In the genomic region with DNA sequence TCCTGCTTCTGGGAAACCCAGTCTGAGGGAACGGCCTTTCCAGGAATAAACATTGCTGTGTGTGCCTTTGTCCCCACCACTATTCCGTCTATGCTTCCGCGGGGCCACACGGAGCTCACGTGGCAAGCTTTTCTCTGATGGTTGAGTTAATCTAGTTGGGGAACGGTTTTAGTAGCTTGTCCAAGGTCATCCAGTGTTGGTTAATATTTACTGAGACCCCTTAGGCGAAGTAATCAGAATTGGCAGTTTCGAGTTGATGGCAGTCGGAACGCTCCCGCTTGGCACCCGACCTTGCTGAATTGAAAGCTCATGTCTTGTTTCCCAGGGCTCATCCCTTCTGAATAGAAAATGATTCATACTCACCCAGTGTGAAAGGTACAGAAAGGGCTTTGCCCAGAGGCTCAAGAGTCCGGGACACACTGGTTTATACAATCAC, we compare ENCODE assay signal across 24 mouse cellular contexts.
DNase-seq lines count a peak whose midpoint lies in the region; ATAC-seq and TF ChIP-seq lines count a peak whose summit lies in the region.
"Had no signal": no experiment of that assay in that cellular context is flagged by ENCODE, and none has a peak within 500 bp of the region (broad histone marks: within the 10 kb centered on the region; RNA-seq: fewer than 3 reads in every experiment).

No protein-coding gene starts in this region.

- no peak overlapping the region for H3K4me2 ChIP-seq in heart, embryonic 11.5 days
- no peak overlapping the region for H3K4me2 ChIP-seq in liver, postnatal 0 days (ENCODE audit: low read depth, low read length)
- no peak overlapping the region for H3K4me2 ChIP-seq in liver, embryonic 12.5 days
- H3K4me2 ChIP-seq: embryonic facial prominence, embryonic 15.5 days; heart, embryonic 12.5 days; hindbrain, embryonic 14.5 days; intestine, embryonic 15.5 days; limb, embryonic 13.5 days had no signal

- no peak overlapping the region for H3K9ac ChIP-seq in heart, embryonic 11.5 days (ENCODE audit: low read depth, low read length)
- no peak overlapping the region for H3K9ac ChIP-seq in liver, postnatal 0 days (replicated peaks)
- no peak overlapping the region for H3K9ac ChIP-seq in liver, embryonic 12.5 days
- H3K9ac ChIP-seq: embryonic facial prominence, embryonic 15.5 days; heart, embryonic 12.5 days; hindbrain, embryonic 14.5 days; intestine, embryonic 15.5 days; limb, embryonic 13.5 days had no signal

- H3K4me1 ChIP-seq in heart, embryonic 10.5 days, result peaks cover 6% of the 10 kb centered on the region; the same call in 1 of the 2 replicates
- H3K4me1 ChIP-seq in heart, embryonic 11.5 days (ENCODE audit: control insufficient read depth, insufficient read depth, low read length), result peaks cover 2% of the 10 kb centered on the region; the same call in 1 of the 2 replicates
- H3K4me1 ChIP-seq in liver, postnatal 0 days (ENCODE audit: insufficient read depth), result peaks cover 21% of the 10 kb centered on the region
- peaks cover 24% of the 10 kb centered on the region for H3K4me1 ChIP-seq in liver, embryonic 12.5 days
- H3K4me1 ChIP-seq: embryonic facial prominence, embryonic 15.5 days; intestine, embryonic 15.5 days had no signal

- no peaks in the 10 kb centered on the region for H3K27me3 ChIP-seq in heart, embryonic 10.5 days (ENCODE audit: insufficient read depth, poor library complexity, severe bottlenecking)
- no peaks in the 10 kb centered on the region for H3K27me3 ChIP-seq in heart, embryonic 11.5 days (ENCODE audit: control insufficient read depth, insufficient read depth, low read length)
- H3K27me3 ChIP-seq in liver, postnatal 0 days (ENCODE audit: insufficient read depth, low read length), result no peaks in the 10 kb centered on the region
- no peaks in the 10 kb centered on the region for H3K27me3 ChIP-seq in liver, embryonic 12.5 days (replicated peaks)
- H3K27me3 ChIP-seq: embryonic facial prominence, embryonic 15.5 days; heart, embryonic 12.5 days; intestine, embryonic 15.5 days; limb, embryonic 13.5 days; megakaryocyte, embryonic 14.5 days had no signal

- TF ChIP-seq CTCF in liver, postnatal 0 days (IDR thresholded peaks at IDR 0.05; ENCODE audit: low read depth), result no peak

- H3K9me3 ChIP-seq in heart, embryonic 10.5 days, result no peaks in the 10 kb centered on the region
- H3K9me3 ChIP-seq in heart, embryonic 11.5 days (replicated peaks; ENCODE audit: control insufficient read depth, low read length), result 0 out of 2 replicates have a peak, but pooled peaks cover 2% of the 10 kb centered on the region
- H3K9me3 ChIP-seq in liver, postnatal 0 days (ENCODE audit: low read length), result no peaks in the 10 kb centered on the region
- peaks cover 5% of the 10 kb centered on the region; the same call in 1 of the 2 replicates for H3K9me3 ChIP-seq in liver, embryonic 12.5 days (replicated peaks)
- H3K9me3 ChIP-seq: embryonic facial prominence, embryonic 15.5 days; intestine, embryonic 15.5 days; limb, embryonic 13.5 days had no signal

- no peak overlapping the region for H3K27ac ChIP-seq in heart, embryonic 10.5 days
- H3K27ac ChIP-seq in heart, embryonic 11.5 days (ENCODE audit: low read depth, low read length), result no peak overlapping the region
- H3K27ac ChIP-seq in liver, postnatal 0 days (ENCODE audit: low read depth), result 0 out of 2 replicates have a peak overlapping the region, but pooled peaks have one; percentile 12
- H3K27ac ChIP-seq in liver, embryonic 12.5 days, result no peak overlapping the region
- H3K27ac ChIP-seq: embryonic facial prominence, embryonic 15.5 days; hindbrain, embryonic 14.5 days; intestine, embryonic 15.5 days; limb, embryonic 13.5 days had no signal

- no peak for ATAC-seq in heart, embryonic 11.5 days (replicated peaks; ENCODE audit: insufficient number of reproducible peaks, low FRiP score, low TSS enrichment)
- no peak for ATAC-seq in liver, postnatal 0 days
- ATAC-seq in liver, embryonic 12.5 days, result no peak
- ATAC-seq: forebrain, embryonic 16.5 days; intestine, embryonic 15.5 days had no signal

- 91% methylated on average over 14 of the region's 14 CpGs for WGBS in heart, embryonic 10.5 days
- WGBS in heart, embryonic 11.5 days (ENCODE audit: insufficient replicate concordance), result 88% methylated on average over 14 of the region's 14 CpGs
- 84% methylated on average over 14 of the region's 14 CpGs for WGBS in liver, postnatal 0 days (ENCODE audit: insufficient replicate concordance)
- WGBS in liver, embryonic 12.5 days (ENCODE audit: insufficient replicate concordance), result 87% methylated on average over 14 of the region's 14 CpGs

- H3K4me3 ChIP-seq in heart, embryonic 10.5 days, result no peak overlapping the region
- no peak overlapping the region for H3K4me3 ChIP-seq in heart, embryonic 11.5 days (ENCODE audit: low read depth, low read length)
- no peak overlapping the region for H3K4me3 ChIP-seq in liver, postnatal 0 days (ENCODE audit: low read depth, low read length)
- H3K4me3 ChIP-seq in liver, embryonic 12.5 days, result no peak overlapping the region
- H3K4me3 ChIP-seq: embryonic facial prominence, embryonic 15.5 days; heart, embryonic 12.5 days; intestine, embryonic 15.5 days; limb, embryonic 13.5 days; megakaryocyte, embryonic 14.5 days had no signal

- no peak for TF ChIP-seq EP300 in liver, postnatal 0 days (IDR thresholded peaks at IDR 0.05; ENCODE audit: low read depth)

- intact Hi-C loops in gastrocnemius, postnatal 36 days (cut with DNase I), result no loop called here

- no peaks in the 10 kb centered on the region for H3K36me3 ChIP-seq in heart, embryonic 10.5 days
- H3K36me3 ChIP-seq in heart, embryonic 11.5 days (ENCODE audit: control insufficient read depth, insufficient read depth, low read length), result no peaks in the 10 kb centered on the region
- H3K36me3 ChIP-seq in liver, postnatal 0 days (replicated peaks; ENCODE audit: insufficient read depth, low read length), result no peaks in the 10 kb centered on the region
- no peaks in the 10 kb centered on the region for H3K36me3 ChIP-seq in liver, embryonic 12.5 days
- H3K36me3 ChIP-seq: embryonic facial prominence, embryonic 15.5 days; G1E; heart, embryonic 12.5 days; intestine, embryonic 15.5 days; limb, embryonic 13.5 days had no signal

- peak; percentile 61 for DNase-seq in heart, embryonic 10.5 days (ENCODE audit: low spot score)
- no peak for DNase-seq in liver, postnatal 0 days
- DNase-seq in kidney, postnatal 14 days, result peak; percentile 86
- no peak for DNase-seq in gastrocnemius, postnatal 36 days
- no peak for DNase-seq in adrenal gland, adult 8-10 months
- no peak for DNase-seq in cerebellum, adult 9-11 months
- DNase-seq: adrenal gland, postnatal 36 days; cerebellum, adult 18-20 months; cerebellum, postnatal 36 days; gastrocnemius, postnatal 25 days; heart, postnatal 14 days; lung, postnatal 10 days; right cerebral cortex, adult 18-20 months; thymus, postnatal 36 days had no signal

Comparison
In these comparisons a context has a peak if more than half of its experiments do, and no peak if none do; other contexts are left out.
1. DNase-seq: peak in heart, embryonic 10.5 days (single experiment) and kidney, postnatal 14 days (single experiment); none in liver, postnatal 0 days (single experiment), gastrocnemius, postnatal 36 days (0 of 2), adrenal gland, adult 8-10 months (single experiment) and cerebellum, adult 9-11 months (single experiment).